Mouse (Mus musculus): ENCODE measurements around the gene Slco4c1. TPM values are rescaled to one million over a fixed set of nuclear protein-coding genes. Genes with fewer than 3 reads are reported as not detected.

Slco4c1 gene
- polyA plus RNA-seq, 1 experiment from 2014 or later, result 0.72 TPM

DNA sequence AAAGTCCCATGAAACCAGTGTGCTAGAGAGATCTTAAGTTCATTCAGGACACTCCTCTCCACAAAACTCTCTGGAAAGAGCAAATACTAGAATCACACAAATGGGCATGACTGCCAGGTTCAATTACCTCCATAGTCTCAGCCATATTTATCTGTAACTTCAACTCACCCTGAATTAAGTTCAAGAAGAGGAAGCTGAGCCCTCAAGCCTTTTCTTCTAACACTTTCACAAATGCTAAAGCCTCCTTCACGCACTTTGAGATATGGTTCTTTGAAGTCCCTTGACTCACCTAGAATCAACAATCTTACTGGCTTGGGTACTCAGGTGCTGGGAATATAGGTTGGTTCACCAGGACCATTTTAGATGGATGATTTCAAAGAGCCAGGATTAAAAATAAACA, 3.2 kb downstream of the Slco4c1 start:
- Histone ChIP-seq H3K27me3 (replicated peaks; ENCODE audit: control insufficient read depth, insufficient read depth, low read length) (no peaks in the 10 kb centered on the region; the same call in none of the 2 replicates), H3K27ac (replicated peaks; ENCODE audit: low read depth, low read length) (no peak overlapping the region), H3K9ac (ENCODE audit: low read depth, low read length) (no peak overlapping the region), H3K36me3 (ENCODE audit: control insufficient read depth, insufficient read depth, low read length) (no peaks in the 10 kb centered on the region), H3K4me1 (ENCODE audit: control insufficient read depth, insufficient read depth, low read length) (peaks cover 8% of the 10 kb centered on the region; the same call in 1 of the 2 replicates), H3K9me3 (ENCODE audit: control insufficient read depth, low read length) (no peaks in the 10 kb centered on the region), H3K4me3 (ENCODE audit: low read depth, low read length) (no peak overlapping the region), H3K4me2 (ENCODE audit: low read depth, low read length) (no peak overlapping the region)
- ATAC-seq (ENCODE audit: low read depth), result no peak
- WGBS, result 90% methylated on average over 1 of the region's 1 CpGs
- DNase-seq (ENCODE audit: low spot score), result no peak

DNA sequence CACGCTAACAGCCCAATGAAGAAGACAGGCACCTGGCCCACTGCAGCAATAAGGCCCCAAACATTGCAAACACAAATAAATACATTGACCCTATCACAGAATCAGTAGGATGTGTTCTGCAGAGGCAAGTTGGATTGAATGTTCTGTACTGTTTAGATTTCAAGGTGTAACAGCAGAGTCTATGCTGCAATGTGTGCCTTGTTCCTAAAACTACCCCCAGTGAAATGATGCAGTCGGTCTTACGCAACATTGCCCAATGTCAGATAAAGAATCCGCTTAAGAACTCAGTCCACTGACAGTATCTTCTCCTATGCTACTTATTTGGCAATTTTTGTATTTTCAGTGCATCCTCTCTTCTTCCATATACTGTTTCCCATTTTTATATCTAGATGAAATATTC, 6.0 kb downstream of the Slco4c1 start:
- 0 out of 2 replicates have a peak, but pooled peaks cover 3% of the 10 kb centered on the region for H3K4me1 ChIP-seq (ENCODE audit: control insufficient read depth, insufficient read depth, low read length)
- WGBS, result 90% methylated on average over 4 of the region's 4 CpGs
- no peak overlapping the region for H3K9ac ChIP-seq (ENCODE audit: low read depth, low read length)
- H3K4me3 ChIP-seq (ENCODE audit: low read depth, low read length), result no peak overlapping the region
- no peak overlapping the region for H3K4me2 ChIP-seq (ENCODE audit: low read depth, low read length)
- ATAC-seq (ENCODE audit: low read depth) (no peak), DNase-seq (ENCODE audit: low spot score) (no peak)
- H3K27me3 ChIP-seq (replicated peaks; ENCODE audit: control insufficient read depth, insufficient read depth, low read length), result no peaks in the 10 kb centered on the region; the same call in 1 of the 2 replicates
- H3K36me3 ChIP-seq (ENCODE audit: control insufficient read depth, insufficient read depth, low read length), result no peaks in the 10 kb centered on the region
- H3K27ac ChIP-seq (replicated peaks; ENCODE audit: low read depth, low read length), result no peak overlapping the region
- no peaks in the 10 kb centered on the region for H3K9me3 ChIP-seq (ENCODE audit: control insufficient read depth, low read length)

GRCm38 (mm10) chr1:96864120-96864519, 7.9 kb downstream of the Slco4c1 start:
- no peak overlapping the region for H3K4me2 ChIP-seq (ENCODE audit: low read depth, low read length)
- no peaks in the 10 kb centered on the region for H3K27me3 ChIP-seq (replicated peaks; ENCODE audit: control insufficient read depth, insufficient read depth, low read length)

DNA sequence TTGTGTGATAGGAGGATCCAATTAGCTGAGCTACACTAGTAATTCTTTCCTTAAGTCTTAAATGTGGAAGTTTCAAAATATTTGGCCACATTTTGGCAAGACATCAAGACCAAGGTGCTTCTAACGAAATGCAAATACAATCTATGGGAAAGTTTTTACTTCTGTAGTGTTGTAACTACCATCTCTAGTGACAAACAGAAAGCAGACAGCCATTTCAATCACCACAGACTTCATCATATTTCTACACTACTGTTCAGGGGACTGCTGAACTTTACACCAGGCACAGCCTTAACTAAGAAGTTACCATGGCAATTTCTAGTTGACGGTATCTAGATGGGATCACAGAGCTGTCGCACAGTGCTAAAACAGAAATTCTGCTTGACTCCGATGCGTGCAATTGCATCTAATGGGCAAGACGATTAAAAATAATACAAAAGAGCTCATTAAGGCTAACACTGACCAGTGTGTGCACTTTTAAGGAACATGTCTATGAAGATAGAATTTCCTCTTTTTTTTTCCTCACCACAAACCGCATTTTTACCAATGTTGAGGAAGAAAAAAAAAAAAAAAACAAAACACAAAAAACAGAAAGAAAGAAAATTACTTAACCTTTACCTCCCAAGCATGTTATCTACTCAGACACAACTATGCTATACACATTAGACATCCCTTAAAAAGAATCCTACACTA, 11.8 kb downstream of the Slco4c1 start:
- no peaks in the 10 kb centered on the region for H3K36me3 ChIP-seq (ENCODE audit: control insufficient read depth, insufficient read depth, low read length)
- no peaks in the 10 kb centered on the region for H3K4me1 ChIP-seq (ENCODE audit: control insufficient read depth, insufficient read depth, low read length)
- DNase-seq (ENCODE audit: low spot score) (no peak), ATAC-seq (ENCODE audit: low read depth) (no peak)
- H3K9ac ChIP-seq (ENCODE audit: low read depth, low read length), result no peak overlapping the region
- H3K9me3 ChIP-seq (ENCODE audit: control insufficient read depth, low read length), result no peaks in the 10 kb centered on the region
- H3K4me3 ChIP-seq (ENCODE audit: low read depth, low read length), result no peak overlapping the region
- WGBS, result 87% methylated on average over 7 of the region's 7 CpGs
- no peaks in the 10 kb centered on the region for H3K27me3 ChIP-seq (replicated peaks; ENCODE audit: control insufficient read depth, insufficient read depth, low read length)
- H3K4me2 ChIP-seq (ENCODE audit: low read depth, low read length), result no peak overlapping the region
- H3K27ac ChIP-seq (replicated peaks; ENCODE audit: low read depth, low read length), result no peak overlapping the region

More at GRCm38 (mm10) chr1:96864120-96864519, 7.9 kb downstream of the Slco4c1 start:
- Histone ChIP-seq H3K9me3 (ENCODE audit: control insufficient read depth, low read length) (no peaks in the 10 kb centered on the region), H3K36me3 (ENCODE audit: control insufficient read depth, insufficient read depth, low read length) (no peaks in the 10 kb centered on the region), H3K9ac (ENCODE audit: low read depth, low read length) (no peak overlapping the region), H3K4me1 (ENCODE audit: control insufficient read depth, insufficient read depth, low read length) (no peaks in the 10 kb centered on the region), H3K27ac (replicated peaks; ENCODE audit: low read depth, low read length) (no peak overlapping the region), H3K4me3 (ENCODE audit: low read depth, low read length) (no peak overlapping the region)
- 62% methylated on average over 2 of the region's 2 CpGs for WGBS
- ATAC-seq (ENCODE audit: low read depth) (peak; percentile 78; the same call in 1 of the 2 replicates), DNase-seq (ENCODE audit: low spot score) (peak; percentile 53)

GRCm38 (mm10) chr1:96853541-96853940, 18.4 kb downstream of the Slco4c1 start:
- WGBS, result 84% methylated on average over 4 of the region's 4 CpGs
- no peaks in the 10 kb centered on the region for H3K9me3 ChIP-seq (ENCODE audit: control insufficient read depth, low read length)

DNA sequence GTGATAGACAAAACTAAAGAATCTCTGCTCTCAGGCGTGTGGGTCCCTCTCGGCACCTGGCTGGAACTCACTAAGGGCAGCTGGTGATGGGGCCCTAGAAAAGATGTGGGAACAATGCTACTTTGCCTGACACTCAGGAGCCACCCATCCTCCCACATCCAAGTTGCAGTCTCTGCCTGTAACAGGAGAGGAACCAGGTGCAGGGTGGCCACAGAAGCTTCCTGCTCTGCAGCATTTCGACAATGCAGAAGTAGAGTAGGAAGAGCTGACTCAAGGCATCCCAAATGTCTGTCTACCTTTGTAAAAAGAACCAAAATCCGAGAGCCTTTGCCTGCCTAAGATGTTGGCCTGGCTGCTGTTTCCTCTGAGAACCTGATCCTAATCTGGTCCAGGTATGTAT, 22.9 kb downstream of the Slco4c1 start:
- 61% methylated on average over 4 of the region's 4 CpGs for WGBS

More at GRCm38 (mm10) chr1:96853541-96853940, 18.4 kb downstream of the Slco4c1 start:
- H3K4me3 ChIP-seq (ENCODE audit: low read depth, low read length), result no peak overlapping the region
- no peak for ATAC-seq (ENCODE audit: low read depth)
- H3K4me1 ChIP-seq (ENCODE audit: control insufficient read depth, insufficient read depth, low read length), result no peaks in the 10 kb centered on the region
- H3K27ac ChIP-seq (replicated peaks; ENCODE audit: low read depth, low read length), result no peak overlapping the region
- H3K36me3 ChIP-seq (ENCODE audit: control insufficient read depth, insufficient read depth, low read length), result no peaks in the 10 kb centered on the region
- no peaks in the 10 kb centered on the region for H3K27me3 ChIP-seq (replicated peaks; ENCODE audit: control insufficient read depth, insufficient read depth, low read length)
- no peak overlapping the region for H3K4me2 ChIP-seq (ENCODE audit: low read depth, low read length)
- DNase-seq (ENCODE audit: low spot score), result no peak
- no peak overlapping the region for H3K9ac ChIP-seq (ENCODE audit: low read depth, low read length)

DNA sequence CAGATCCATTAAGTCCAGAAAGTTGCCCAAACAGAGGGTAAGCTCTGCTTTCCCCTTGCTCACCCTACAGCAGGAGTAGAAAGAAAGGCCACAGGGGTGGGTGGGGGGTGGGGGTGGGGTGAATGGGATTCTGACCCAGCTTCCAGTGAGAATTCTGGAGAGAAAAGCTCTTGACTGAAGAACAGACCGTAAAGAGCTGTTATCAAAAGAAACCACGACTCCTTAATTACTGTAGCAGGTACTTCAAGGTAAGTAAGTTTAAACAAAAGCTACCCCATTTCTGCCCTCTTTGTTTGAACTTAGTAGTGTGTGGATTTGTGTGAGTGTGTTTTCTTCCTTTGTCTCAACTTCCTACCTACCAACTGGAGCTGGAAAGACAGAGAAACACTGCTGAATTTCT, 23.4 kb downstream of the Slco4c1 start:
- DNase-seq (ENCODE audit: low spot score), result no peak
- ATAC-seq (ENCODE audit: low read depth), result no peak
- H3K4me1 ChIP-seq (ENCODE audit: control insufficient read depth, insufficient read depth, low read length), result no peaks in the 10 kb centered on the region
- 56% methylated on average over 2 of the region's 2 CpGs for WGBS
- no peak overlapping the region for H3K27ac ChIP-seq (replicated peaks; ENCODE audit: low read depth, low read length)
- no peak overlapping the region for H3K4me2 ChIP-seq (ENCODE audit: low read depth, low read length)
- no peak overlapping the region for H3K4me3 ChIP-seq (ENCODE audit: low read depth, low read length)
- no peaks in the 10 kb centered on the region for H3K27me3 ChIP-seq (replicated peaks; ENCODE audit: control insufficient read depth, insufficient read depth, low read length)
- no peaks in the 10 kb centered on the region for H3K9me3 ChIP-seq (ENCODE audit: control insufficient read depth, low read length)
- no peak overlapping the region for H3K9ac ChIP-seq (ENCODE audit: low read depth, low read length)
- no peaks in the 10 kb centered on the region for H3K36me3 ChIP-seq (ENCODE audit: control insufficient read depth, insufficient read depth, low read length)

More for the DNA sequence above, 22.9 kb downstream of the Slco4c1 start:
- Histone ChIP-seq H3K9ac (ENCODE audit: low read depth, low read length) (no peak overlapping the region), H3K36me3 (ENCODE audit: control insufficient read depth, insufficient read depth, low read length) (no peaks in the 10 kb centered on the region), H3K4me3 (ENCODE audit: low read depth, low read length) (no peak overlapping the region), H3K27me3 (replicated peaks; ENCODE audit: control insufficient read depth, insufficient read depth, low read length) (no peaks in the 10 kb centered on the region), H3K9me3 (ENCODE audit: control insufficient read depth, low read length) (no peaks in the 10 kb centered on the region), H3K4me1 (ENCODE audit: control insufficient read depth, insufficient read depth, low read length) (no peaks in the 10 kb centered on the region), H3K27ac (replicated peaks; ENCODE audit: low read depth, low read length) (no peak overlapping the region), H3K4me2 (ENCODE audit: low read depth, low read length) (no peak overlapping the region)
- peak; percentile 17 for DNase-seq (ENCODE audit: low spot score)
- peak; percentile 72; the same call in 1 of the 2 replicates for ATAC-seq (ENCODE audit: low read depth)

DNA sequence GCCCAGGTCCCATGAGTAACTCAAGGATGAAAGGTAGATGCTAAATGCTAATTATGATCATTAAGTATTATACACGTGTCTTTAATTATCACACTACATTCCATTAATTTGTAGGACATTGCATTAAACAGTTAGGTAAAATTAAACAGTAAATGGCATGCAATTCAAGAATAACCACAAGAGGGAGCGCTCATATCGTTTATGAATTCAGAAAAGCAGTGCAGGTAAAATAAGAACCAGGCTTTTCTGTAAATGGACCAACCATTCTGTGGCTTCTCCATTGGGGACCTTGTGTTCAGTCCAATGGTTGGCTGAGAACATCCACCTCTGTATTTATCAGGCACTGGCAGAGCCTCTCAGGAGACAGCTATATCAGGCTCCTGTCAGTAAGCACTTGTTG, 25.2 kb downstream of the Slco4c1 start:
- H3K27me3 ChIP-seq (replicated peaks; ENCODE audit: control insufficient read depth, insufficient read depth, low read length), result no peaks in the 10 kb centered on the region
- H3K9me3 ChIP-seq (ENCODE audit: control insufficient read depth, low read length), result no peaks in the 10 kb centered on the region
- no peak overlapping the region for H3K4me3 ChIP-seq (ENCODE audit: low read depth, low read length)
- H3K27ac ChIP-seq (replicated peaks; ENCODE audit: low read depth, low read length), result no peak overlapping the region
- under 1% methylated on average over 3 of the region's 3 CpGs for WGBS
- no peaks in the 10 kb centered on the region for H3K36me3 ChIP-seq (ENCODE audit: control insufficient read depth, insufficient read depth, low read length)
- no peak for ATAC-seq (ENCODE audit: low read depth)
- no peak overlapping the region for H3K9ac ChIP-seq (ENCODE audit: low read depth, low read length)
- H3K4me1 ChIP-seq (ENCODE audit: control insufficient read depth, insufficient read depth, low read length), result no peaks in the 10 kb centered on the region
- DNase-seq (ENCODE audit: low spot score), result peak; percentile 43
- H3K4me2 ChIP-seq (ENCODE audit: low read depth, low read length), result no peak overlapping the region

GRCm38 (mm10) chr1:96805287-96805727, 66.7 kb downstream of the Slco4c1 start:
- no peak overlapping the region for H3K9ac ChIP-seq (ENCODE audit: low read depth, low read length)
- peak; percentile 22 for DNase-seq (ENCODE audit: low spot score)
- no peak overlapping the region for H3K27ac ChIP-seq (replicated peaks; ENCODE audit: low read depth, low read length)
- H3K27me3 ChIP-seq (replicated peaks; ENCODE audit: control insufficient read depth, insufficient read depth, low read length), result no peaks in the 10 kb centered on the region
- H3K4me2 ChIP-seq (ENCODE audit: low read depth, low read length), result no peak overlapping the region
- H3K4me3 ChIP-seq (ENCODE audit: low read depth, low read length), result no peak overlapping the region
- no peaks in the 10 kb centered on the region for H3K9me3 ChIP-seq (ENCODE audit: control insufficient read depth, low read length)
- ATAC-seq (ENCODE audit: low read depth), result 0 out of 2 replicates have a peak, but pooled peaks have one; percentile 22
- no peaks in the 10 kb centered on the region for H3K4me1 ChIP-seq (ENCODE audit: control insufficient read depth, insufficient read depth, low read length)
- no peaks in the 10 kb centered on the region for H3K36me3 ChIP-seq (ENCODE audit: control insufficient read depth, insufficient read depth, low read length)
- WGBS, result 55% methylated on average over 2 of the region's 2 CpGs
